Mouse (Mus musculus): ENCODE measurements around the gene Gm20458. TPM values are rescaled to one million over a fixed set of nuclear protein-coding genes. Genes with fewer than 3 reads are reported as not detected.

Gm20458 gene
- polyA plus RNA-seq, 1 experiment from 2014 or later = 6.9 TPM

DNA sequence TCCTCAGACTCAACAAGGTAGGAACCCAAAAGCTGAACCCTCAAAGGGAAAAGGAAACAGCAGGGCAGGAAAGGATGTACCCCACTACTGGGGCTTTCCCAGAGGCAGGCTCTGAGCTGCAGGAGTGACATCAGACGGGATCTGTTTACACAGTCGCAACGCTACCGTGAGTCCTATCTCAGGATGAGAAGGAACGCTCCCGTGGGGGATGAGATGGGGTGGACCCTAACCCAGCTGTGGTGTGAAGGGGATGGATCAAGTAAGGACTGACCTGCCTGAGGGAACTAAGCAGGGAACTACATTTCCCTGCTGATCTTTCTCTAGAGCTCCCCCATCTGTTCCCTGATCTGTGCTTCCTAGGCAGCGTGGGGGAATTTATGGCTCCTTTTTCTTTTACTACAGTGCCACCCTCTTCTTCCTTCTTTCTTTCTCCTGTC lies 3.9 kb upstream of the Gm20458 start, which contains the start of gene Sys1:
TSS of gene Sys1 (plus strand) at position 101 of the 437 bp plus-strand sequence.
- ATAC-seq (ENCODE audit: low FRiP score, low read depth) = no peak
- no peaks in the 10 kb centered on the region for H3K36me3 ChIP-seq
- no peaks in the 10 kb centered on the region for H3K27me3 ChIP-seq
- no peak within 1 kb of the TSS for H3K4me3 ChIP-seq
- H3K4me1 ChIP-seq = peaks cover 14% of the 10 kb centered on the region
- WGBS = 3% methylated on average over 7 of the region's 7 CpGs
- H3K9ac ChIP-seq (replicated peaks) = peak within 1 kb of the TSS; percentile 34; the same call in 1 of the 2 replicates
- no peaks in the 10 kb centered on the region for H3K9me3 ChIP-seq
- H3K4me2 ChIP-seq (replicated peaks) = peak within 1 kb of the TSS; percentile 29
- H3K27ac ChIP-seq (replicated peaks) = no peak within 1 kb of the TSS

DNA sequence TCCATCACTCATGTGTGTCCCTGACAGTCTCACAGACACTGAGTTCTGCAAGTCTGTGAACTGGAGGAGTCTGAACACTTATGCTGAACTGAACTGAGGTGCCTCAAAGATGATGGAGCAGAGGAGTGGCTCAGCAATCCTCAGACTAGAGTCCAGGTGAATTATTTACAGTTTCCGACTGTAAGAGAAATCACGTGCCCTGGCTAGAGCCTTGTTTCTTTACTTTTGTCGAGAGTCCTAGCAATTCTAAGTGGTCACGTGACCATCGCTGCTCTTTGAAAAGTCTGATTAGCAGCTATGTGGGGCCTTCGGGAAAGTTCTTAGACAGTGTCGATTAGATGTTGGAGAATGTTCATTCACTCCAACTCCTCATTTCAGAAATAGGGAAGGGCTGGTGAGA lies 2.8 kb upstream of the Gm20458 start:
- Histone ChIP-seq H3K27me3 (no peaks in the 10 kb centered on the region), H3K36me3 (0 out of 2 replicates have a peak, but pooled peaks cover 4% of the 10 kb centered on the region), H3K9me3 (no peaks in the 10 kb centered on the region), H3K9ac (replicated peaks) (no peak overlapping the region), H3K27ac (replicated peaks) (no peak overlapping the region), H3K4me3 (no peak overlapping the region), H3K4me2 (replicated peaks) (no peak overlapping the region), H3K4me1 (peaks cover 24% of the 10 kb centered on the region)
- no peak for ATAC-seq (ENCODE audit: low FRiP score, low read depth)
- 75% methylated on average over 7 of the region's 7 CpGs for WGBS

DNA sequence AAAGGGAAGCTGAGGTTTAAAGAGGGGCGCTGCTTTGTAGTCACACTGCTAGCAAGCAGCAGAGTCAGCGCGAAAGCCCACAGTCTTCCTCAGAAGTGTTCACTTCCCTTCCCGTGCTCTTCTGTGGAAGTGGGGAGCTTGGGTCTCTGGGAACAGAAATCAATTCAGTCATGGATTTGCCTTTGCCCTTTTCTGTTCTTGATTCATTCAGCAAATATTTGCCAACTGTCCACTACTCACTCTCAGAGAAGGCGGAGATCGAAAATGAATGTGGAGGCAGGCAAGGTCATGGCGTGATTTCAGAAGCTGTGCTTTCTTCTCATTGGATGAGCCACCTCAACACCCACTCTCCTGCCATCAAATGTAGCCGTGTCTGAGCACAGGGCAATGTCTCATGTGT lies 2.2 kb upstream of the Gm20458 start:
- ATAC-seq (ENCODE audit: low FRiP score, low read depth) = no peak
- H3K27me3 ChIP-seq = no peaks in the 10 kb centered on the region
- H3K4me2 ChIP-seq (replicated peaks) = no peak overlapping the region
- no peaks in the 10 kb centered on the region for H3K9me3 ChIP-seq
- peaks cover 24% of the 10 kb centered on the region for H3K4me1 ChIP-seq
- no peak overlapping the region for H3K9ac ChIP-seq (replicated peaks)
- WGBS = 86% methylated on average over 8 of the region's 8 CpGs
- no peak overlapping the region for H3K4me3 ChIP-seq
- H3K27ac ChIP-seq (replicated peaks) = no peak overlapping the region
- 0 out of 2 replicates have a peak, but pooled peaks cover 4% of the 10 kb centered on the region for H3K36me3 ChIP-seq

DNA sequence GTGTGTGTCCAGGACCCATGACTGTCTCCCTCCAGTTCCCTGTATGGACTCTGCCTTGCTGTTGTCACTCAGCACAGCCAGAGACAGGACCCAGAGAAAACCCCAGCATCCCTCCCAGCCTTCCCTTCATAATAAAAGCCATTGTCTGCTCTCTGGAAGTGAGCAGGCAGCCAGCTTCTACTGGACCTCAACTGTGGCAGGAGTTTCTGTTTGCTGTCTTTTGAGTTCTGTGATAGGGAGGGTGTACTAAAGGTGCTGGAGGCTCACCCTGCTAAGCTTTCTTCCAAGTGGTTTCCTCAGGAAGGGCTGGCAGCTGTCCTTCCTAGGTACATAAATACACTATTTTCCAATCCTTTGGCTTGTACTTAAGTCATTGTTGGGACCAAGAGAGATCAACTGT lies 4.4 kb downstream of the Gm20458 start:
- H3K4me2 ChIP-seq (replicated peaks) = no peak overlapping the region
- H3K9ac ChIP-seq (replicated peaks) = no peak overlapping the region
- peaks cover 42% of the 10 kb centered on the region for H3K36me3 ChIP-seq
- no peak for ATAC-seq (ENCODE audit: low FRiP score, low read depth)
- no peak overlapping the region for H3K4me3 ChIP-seq
- H3K9me3 ChIP-seq = no peaks in the 10 kb centered on the region
- H3K4me1 ChIP-seq = peaks cover 14% of the 10 kb centered on the region
- no peak overlapping the region for H3K27ac ChIP-seq (replicated peaks)
- no peaks in the 10 kb centered on the region for H3K27me3 ChIP-seq

DNA sequence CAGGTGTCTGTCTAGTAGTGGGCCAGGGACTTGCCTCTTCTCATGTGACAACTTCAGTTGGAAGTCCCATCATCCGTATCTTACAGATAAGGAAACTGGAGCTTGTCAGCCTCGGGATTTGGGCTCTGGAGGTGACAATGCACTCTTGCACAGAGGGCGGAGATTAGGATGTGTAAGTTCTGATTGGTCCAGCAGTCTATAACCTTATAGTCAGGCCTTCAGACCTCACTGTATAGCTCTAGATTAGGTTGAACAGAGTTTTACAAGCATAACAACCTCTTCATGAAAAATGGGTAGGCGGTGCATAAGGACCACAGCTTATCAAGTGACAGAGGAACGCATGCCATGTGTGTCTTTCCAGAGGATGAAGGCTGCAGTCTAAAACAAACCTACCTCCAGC lies 6.0 kb downstream of the Gm20458 start:
- no peak for ATAC-seq (ENCODE audit: low FRiP score, low read depth)
- H3K36me3 ChIP-seq = peaks cover 42% of the 10 kb centered on the region
- H3K27ac ChIP-seq (replicated peaks) = no peak overlapping the region
- no peak overlapping the region for H3K9ac ChIP-seq (replicated peaks)
- peaks cover 11% of the 10 kb centered on the region for H3K4me1 ChIP-seq
- no peak overlapping the region for H3K4me2 ChIP-seq (replicated peaks)
- H3K9me3 ChIP-seq = no peaks in the 10 kb centered on the region
- H3K4me3 ChIP-seq = no peak overlapping the region
- H3K27me3 ChIP-seq = no peaks in the 10 kb centered on the region
- 88% methylated on average over 5 of the region's 5 CpGs for whole genome bisulfite sequencing

- WGBS = 30% methylated on average over 10 of the region's 10 CpGs
- peaks cover 33% of the 10 kb centered on the region for H3K36me3 ChIP-seq
- ATAC-seq (ENCODE audit: low FRiP score, low read depth) = no peak
- H3K9ac ChIP-seq (replicated peaks) = no peak overlapping the region
- H3K27ac ChIP-seq (replicated peaks) = no peak overlapping the region
- H3K4me1 ChIP-seq = no peaks in the 10 kb centered on the region
- no peaks in the 10 kb centered on the region for H3K9me3 ChIP-seq
- no peaks in the 10 kb centered on the region for H3K27me3 ChIP-seq
- H3K4me3 ChIP-seq = no peak overlapping the region
- no peak overlapping the region for H3K4me2 ChIP-seq (replicated peaks)
Measured at GRCm38 (mm10) chr2:164470254-164470653, 9.5 kb downstream of the Gm20458 start.

DNA sequence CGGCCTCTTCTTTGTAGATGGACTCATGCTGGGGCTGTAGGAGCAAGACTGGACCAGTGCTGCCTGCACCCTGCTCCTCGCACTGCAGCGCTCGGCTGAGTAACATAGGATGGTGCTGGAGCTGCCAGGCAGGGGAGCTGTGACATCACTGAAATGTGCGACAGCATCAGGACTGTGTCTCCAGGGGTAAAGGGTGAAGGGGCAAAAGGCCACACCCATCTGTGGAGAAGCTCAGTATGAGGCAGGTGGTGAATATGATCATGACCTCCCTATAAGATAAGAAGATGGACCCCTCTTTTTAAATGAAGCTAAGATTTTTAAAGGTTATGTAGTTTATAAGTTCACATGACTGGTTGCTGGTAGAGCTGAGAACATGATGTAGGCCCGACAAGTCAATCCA lies 12.9 kb downstream of the Gm20458 start, which contains the start of gene Trp53tg5:
TSS of gene Trp53tg5 (minus strand) at position 101 of the 400 bp plus-strand sequence.
- no peak for ATAC-seq (ENCODE audit: low FRiP score, low read depth)
- Histone ChIP-seq H3K4me1 (no peaks in the 10 kb centered on the region), H3K4me2 (replicated peaks) (no peak within 1 kb of the TSS), H3K27ac (replicated peaks) (no peak within 1 kb of the TSS), H3K27me3 (no peaks in the 10 kb centered on the region), H3K9me3 (no peaks in the 10 kb centered on the region), H3K9ac (replicated peaks) (no peak within 1 kb of the TSS), H3K36me3 (peaks cover 25% of the 10 kb centered on the region; the same call in 1 of the 2 replicates), H3K4me3 (no peak within 1 kb of the TSS)
- 89% methylated on average over 6 of the region's 6 CpGs for WGBS

GRCm38 (mm10) chr2:164485681-164486257 lies 25.0 kb downstream of the Gm20458 start, which contains the start of gene Dbndd2:
TSS of gene Dbndd2 (plus strand) at chr2:164486106.
- peak; percentile 41; the same call in 1 of the 2 replicates for ATAC-seq (ENCODE audit: low FRiP score, low read depth)
- Histone ChIP-seq H3K4me1 (peaks cover 18% of the 10 kb centered on the region), H3K27me3 (peaks cover 53% of the 10 kb centered on the region), H3K4me2 (replicated peaks) (peak within 1 kb of the TSS; percentile 100), H3K27ac (replicated peaks) (no peak within 1 kb of the TSS), H3K36me3 (peaks cover 7% of the 10 kb centered on the region; the same call in 1 of the 2 replicates), H3K4me3 (peak within 1 kb of the TSS; percentile 76), H3K9ac (replicated peaks) (peak within 1 kb of the TSS; percentile 64), H3K9me3 (no peaks in the 10 kb centered on the region)
- WGBS = 2% methylated on average over 26 of the region's 26 CpGs

DNA sequence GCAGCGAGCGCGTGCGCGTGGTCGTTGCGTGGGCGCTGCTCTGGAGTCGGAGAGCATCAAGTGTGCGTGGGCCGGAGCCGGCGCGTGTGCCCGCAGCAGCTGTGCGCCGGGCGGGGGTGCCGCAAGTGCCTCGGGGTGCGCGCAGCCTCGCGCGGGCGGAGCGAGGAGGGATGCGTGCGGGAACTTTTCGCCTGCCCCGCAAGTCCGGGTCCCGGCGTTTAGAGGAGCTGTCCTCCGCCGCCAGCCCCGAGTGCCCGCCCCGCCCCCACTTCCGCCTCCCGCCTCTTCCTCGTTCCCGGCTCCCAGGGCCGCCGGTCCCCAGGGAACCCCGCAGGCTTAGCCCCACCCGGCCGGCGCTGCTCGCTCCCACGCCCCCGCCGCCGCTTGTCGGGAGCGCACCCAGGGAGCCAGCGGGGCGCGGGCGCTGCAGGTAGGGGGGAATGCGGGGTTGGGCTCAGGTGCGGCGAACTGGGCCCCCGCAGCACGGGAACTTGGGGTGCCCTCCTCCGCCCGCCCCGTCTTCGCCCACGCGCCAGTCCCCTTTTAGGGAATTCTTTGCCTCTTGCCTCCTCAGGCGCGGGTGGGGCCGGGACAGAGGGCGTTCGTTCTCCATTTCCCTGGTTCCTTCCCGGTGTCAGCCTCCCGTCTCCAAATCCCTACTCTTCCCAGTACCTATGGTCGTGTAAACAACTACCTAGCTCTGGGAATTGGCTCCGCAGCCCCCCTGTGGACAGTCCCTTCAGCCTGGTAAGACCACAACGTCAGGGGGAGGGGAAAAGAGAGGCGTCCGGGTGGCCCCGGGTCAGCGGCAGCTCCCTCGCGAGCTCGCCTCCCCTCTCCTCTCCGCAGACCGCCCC lies 25.7 kb downstream of the Gm20458 start:
- Histone ChIP-seq H3K4me1 (peaks cover 18% of the 10 kb centered on the region), H3K4me2 (replicated peaks) (peak overlapping the region; percentile 100), H3K9ac (replicated peaks) (peak overlapping the region; percentile 64), H3K4me3 (peak overlapping the region; percentile 76), H3K36me3 (peaks cover 7% of the 10 kb centered on the region; the same call in 1 of the 2 replicates), H3K27ac (replicated peaks) (no peak overlapping the region), H3K9me3 (no peaks in the 10 kb centered on the region), H3K27me3 (peaks cover 53% of the 10 kb centered on the region)
- WGBS = under 1% methylated on average over 83 of the region's 90 CpGs
- peak; percentile 49 for ATAC-seq (ENCODE audit: low FRiP score, low read depth)

GRCm38 (mm10) chr2:164487115-164487527 lies 26.4 kb downstream of the Gm20458 start:
- Histone ChIP-seq H3K27me3 (peaks cover 53% of the 10 kb centered on the region), H3K4me2 (replicated peaks) (peak overlapping the region; percentile 100), H3K9me3 (no peaks in the 10 kb centered on the region), H3K9ac (replicated peaks) (peak overlapping the region; percentile 64), H3K36me3 (peaks cover 7% of the 10 kb centered on the region; the same call in 1 of the 2 replicates), H3K4me3 (peak overlapping the region; percentile 76), H3K27ac (replicated peaks) (no peak overlapping the region), H3K4me1 (peaks cover 18% of the 10 kb centered on the region)
- 12% methylated on average over 11 of the region's 11 CpGs for WGBS
- 0 out of 2 replicates have a peak, but pooled peaks have one; percentile 19 for ATAC-seq (ENCODE audit: low FRiP score, low read depth)

DNA sequence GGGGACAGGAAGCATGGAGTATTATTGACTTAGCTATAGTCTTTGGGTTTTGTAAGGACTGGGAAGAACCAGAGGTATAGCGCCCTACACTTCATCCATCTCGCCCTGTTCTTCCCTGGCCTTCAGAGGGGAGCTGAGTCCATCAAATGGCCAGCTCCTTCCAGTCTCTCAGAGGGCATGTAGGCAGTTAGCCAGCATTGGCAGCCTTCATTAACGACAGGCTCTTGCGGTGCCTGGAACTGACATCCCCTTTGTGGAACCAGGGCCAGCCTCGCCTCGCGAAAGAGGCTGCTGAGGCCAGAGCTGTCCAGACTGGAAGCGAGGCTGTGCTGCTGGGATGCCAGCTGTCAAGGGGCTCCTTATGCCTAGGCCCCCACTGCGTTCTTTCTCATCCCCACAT lies 27.0 kb downstream of the Gm20458 start:
- Histone ChIP-seq H3K27me3 (peaks cover 53% of the 10 kb centered on the region), H3K4me2 (replicated peaks) (no peak overlapping the region)

GRCm38 (mm10) chr2:164494126-164494525 lies 33.4 kb downstream of the Gm20458 start:
- ATAC-seq (ENCODE audit: low FRiP score, low read depth) = no peak
- 55% methylated on average over 2 of the region's 2 CpGs for WGBS
- no peaks in the 10 kb centered on the region for H3K27me3 ChIP-seq

More for the DNA sequence above, 27.0 kb downstream of the Gm20458 start:
- peaks cover 18% of the 10 kb centered on the region for H3K4me1 ChIP-seq
- H3K36me3 ChIP-seq = peaks cover 7% of the 10 kb centered on the region; the same call in 1 of the 2 replicates
- H3K9ac ChIP-seq (replicated peaks) = no peak overlapping the region
- H3K4me3 ChIP-seq = no peak overlapping the region
- WGBS = 65% methylated on average over 9 of the region's 9 CpGs
- H3K27ac ChIP-seq (replicated peaks) = no peak overlapping the region
- ATAC-seq (ENCODE audit: low FRiP score, low read depth) = no peak
- no peaks in the 10 kb centered on the region for H3K9me3 ChIP-seq

More at GRCm38 (mm10) chr2:164494126-164494525, 33.4 kb downstream of the Gm20458 start:
- Histone ChIP-seq H3K9ac (replicated peaks) (no peak overlapping the region), H3K4me3 (no peak overlapping the region), H3K4me2 (replicated peaks) (no peak overlapping the region), H3K9me3 (no peaks in the 10 kb centered on the region), H3K27ac (replicated peaks) (no peak overlapping the region), H3K4me1 (peaks cover 17% of the 10 kb centered on the region), H3K36me3 (peaks cover 7% of the 10 kb centered on the region; the same call in 1 of the 2 replicates)

Measured in midbrain, embryonic 12.5 days (tissue).